Mouse (Mus musculus) liver, adult 2 months (tissue): ENCODE results near the gene Ypel1. TPM values are rescaled to one million over a fixed set of nuclear protein-coding genes. Genes with fewer than 3 reads are reported as not detected.

Source experiments
- DNase-seq: peaks from one replicate; pipeline ENCODE4 v3.0.0-alpha.2; 2011; ENCODE audit warnings: low read depth, low spot score; ENCODE audit errors: extremely low read depth
- H3K27ac ChIP-seq: fragments of 200-500 bp; replicated peaks from 2 replicates; pipeline ENCODE4 v1.5.1; 2012; ENCODE audit warnings: low read depth, mild to moderate bottlenecking, control low read depth, inconsistent platforms, low read length; ENCODE audit not compliant: insufficient read depth
- H3K27me3 ChIP-seq: fragments of 200-500 bp; 2 replicates; pipeline ENCODE4 v1.6.1; 2012; ENCODE audit warnings: mild to moderate bottlenecking, moderate library complexity, low read length, inconsistent platforms; ENCODE audit not compliant: control insufficient read depth, insufficient read depth
- H3K36me3 ChIP-seq: fragments of 200-500 bp; 2 replicates; pipeline ENCODE4 v1.6.1; 2012; ENCODE audit warnings: low read length, inconsistent platforms; ENCODE audit not compliant: control insufficient read depth, insufficient read depth
- H3K4me1 ChIP-seq: fragments of 200-500 bp; 2 replicates; pipeline ENCODE4 v1.6.1; 2011; ENCODE audit warnings: low read length; ENCODE audit not compliant: control insufficient read depth, insufficient read depth
- H3K4me3 ChIP-seq: fragments of 200-500 bp; 2 replicates; pipeline ENCODE4 v1.5.1; 2011; ENCODE audit warnings: low read depth, mild to moderate bottlenecking, control low read depth, low read length, moderate library complexity; ENCODE audit not compliant: insufficient read depth
- H3K79me2 ChIP-seq: fragments of 200-500 bp; 2 replicates; pipeline ENCODE4 v1.6.1; 2012; ENCODE audit warnings: inconsistent platforms, mild to moderate bottlenecking, low read length, moderate library complexity; ENCODE audit not compliant: control insufficient read depth, insufficient read depth
- H3K9ac ChIP-seq: fragments of 200-500 bp; 2 replicates; pipeline ENCODE4 v1.6.1; 2012; ENCODE audit warnings: low read depth, mild to moderate bottlenecking, control low read depth, inconsistent platforms, low read length
- CTCF ChIP-seq: fragments of 200-500 bp; IDR thresholded peaks from 2 replicates; pipeline ENCODE4 v1.5.1; 2011; ENCODE audit warnings: low read depth, low read length, control low read depth
- POLR2A ChIP-seq: fragments of 200-500 bp; IDR thresholded peaks from 2 replicates; pipeline ENCODE4 v1.6.1; 2011; ENCODE audit warnings: low read length, control low read depth; ENCODE audit not compliant: insufficient read depth; ENCODE audit errors: extremely low read depth
- WGBS: fragments of 180-500 bp; shearing (Covaris S2); methylation state at CpG from one replicate; pipeline ENCODE4 v1.1.7; 2018; 5-methylcytosine and 5-hydroxymethylcytosine counted together
- polyA plus RNA-seq: library from polyadenylated mRNA; depleted of rRNA; stranded (reverse); fragments of >200 nt; gene quantifications from 2 replicates; pipeline ENCODE4 v1.2.3, GENCODE M21; 2012
- total RNA-seq: library from RNA; depleted of rRNA; stranded (reverse); fragments of >200 nt; gene quantifications from 2 replicates; pipeline ENCODE4 v1.2.3, GENCODE M21; 2014

The Ypel1 gene
- total and polyA plus RNA-seq, 2 experiments = 0.43 to 0.55 TPM

- Histone ChIP-seq H3K4me3 (no peak overlapping the region), H3K79me2 (no peaks in the 10 kb centered on the region), H3K27ac (no peak overlapping the region), H3K36me3 (no peaks in the 10 kb centered on the region), H3K4me1 (no peaks in the 10 kb centered on the region), H3K9ac (no peak overlapping the region), H3K27me3 (no peaks in the 10 kb centered on the region)
- no peak for DNase-seq
- TF ChIP-seq POLR2A (no peak), CTCF (no peak)
Measured at GRCm38 (mm10) chr16:17076869-17077268, 7.4 kb downstream of the Ypel1 start.

GRCm38 (mm10) chr16:17078101-17078500 is 8.6 kb downstream of the Ypel1 start:
- no peak overlapping the region for H3K27ac ChIP-seq
- no peak overlapping the region for H3K4me3 ChIP-seq
- no peaks in the 10 kb centered on the region for H3K27me3 ChIP-seq
- WGBS = 89% methylated on average over 7 of the region's 7 CpGs
- DNase-seq = no peak
- no peaks in the 10 kb centered on the region for H3K79me2 ChIP-seq
- TF ChIP-seq POLR2A = no peak
- TF ChIP-seq CTCF = no peak
- H3K4me1 ChIP-seq = no peaks in the 10 kb centered on the region
- H3K9ac ChIP-seq = no peak overlapping the region
- no peaks in the 10 kb centered on the region; the same call in 1 of the 2 replicates for H3K36me3 ChIP-seq

GRCm38 (mm10) chr16:17082121-17082792 is 12.8 kb downstream of the Ypel1 start:
- Histone ChIP-seq H3K9ac (no peak overlapping the region), H3K79me2 (no peaks in the 10 kb centered on the region), H3K4me1 (no peaks in the 10 kb centered on the region), H3K36me3 (peaks cover 4% of the 10 kb centered on the region), H3K4me3 (no peak overlapping the region), H3K27ac (no peak overlapping the region), H3K27me3 (no peaks in the 10 kb centered on the region)
- TF ChIP-seq POLR2A (no peak), CTCF (no peak)
- WGBS = 81% methylated on average over 6 of the region's 6 CpGs
- no peak for DNase-seq

GRCm38 (mm10) chr16:17085636-17086035 is 16.1 kb downstream of the Ypel1 start:
- no peak for TF ChIP-seq CTCF
- TF ChIP-seq POLR2A = no peak
- no peaks in the 10 kb centered on the region for H3K27me3 ChIP-seq
- 84% methylated on average over 4 of the region's 4 CpGs for WGBS
- no peak overlapping the region for H3K4me3 ChIP-seq
- H3K9ac ChIP-seq = no peak overlapping the region
- peaks cover 24% of the 10 kb centered on the region for H3K36me3 ChIP-seq
- no peak overlapping the region for H3K27ac ChIP-seq
- DNase-seq = no peak
- H3K4me1 ChIP-seq = no peaks in the 10 kb centered on the region
- H3K79me2 ChIP-seq = no peaks in the 10 kb centered on the region

GRCm38 (mm10) chr16:17086241-17086640 is 16.7 kb downstream of the Ypel1 start:
- TF ChIP-seq POLR2A (no peak), CTCF (no peak)
- H3K4me1 ChIP-seq = no peaks in the 10 kb centered on the region
- no peak overlapping the region for H3K9ac ChIP-seq
- H3K36me3 ChIP-seq = peaks cover 24% of the 10 kb centered on the region
- WGBS = 89% methylated on average over 3 of the region's 3 CpGs
- H3K27ac ChIP-seq = no peak overlapping the region
- no peak overlapping the region for H3K4me3 ChIP-seq
- H3K79me2 ChIP-seq = no peaks in the 10 kb centered on the region
- no peak for DNase-seq
- H3K27me3 ChIP-seq = no peaks in the 10 kb centered on the region

GRCm38 (mm10) chr16:17086669-17087193 is 17.2 kb downstream of the Ypel1 start:
- no peaks in the 10 kb centered on the region for H3K79me2 ChIP-seq
- peaks cover 27% of the 10 kb centered on the region for H3K36me3 ChIP-seq
- TF ChIP-seq CTCF (no peak), POLR2A (no peak)
- no peak for DNase-seq
- no peak overlapping the region for H3K9ac ChIP-seq
- no peak overlapping the region for H3K27ac ChIP-seq
- 90% methylated on average over 13 of the region's 13 CpGs for WGBS
- no peaks in the 10 kb centered on the region for H3K27me3 ChIP-seq
- no peaks in the 10 kb centered on the region for H3K4me1 ChIP-seq
- no peak overlapping the region for H3K4me3 ChIP-seq
